Mouse (Mus musculus) mouse embryonic stem cell (cell line): ENCODE measurements around the gene Dusp2.
"Not testable (repeated sequence)": the region's sequence is repeated elsewhere in the genome, so short reads cannot be mapped to it uniquely, and the experiment has no call there.

Experiments
- in situ Hi-C, 2 experiments: fragments of 300-500 bp; cut with MboI; formaldehyde crosslinking; loops; 1 replicate in 1 of 2; 3 replicates in 1 of 2; pipeline ENCODE4 v1.14.3; 2019 to 2020; ENCODE audit warnings: low sequenced_read_pairs in 2 of 2, low pct_unique_long_range_greater_than_20kb in 1 of 2, mixed read lengths in 1 of 2; ENCODE audit not compliant: unreplicated experiment in 1 of 2

The Dusp2 gene

DNA sequence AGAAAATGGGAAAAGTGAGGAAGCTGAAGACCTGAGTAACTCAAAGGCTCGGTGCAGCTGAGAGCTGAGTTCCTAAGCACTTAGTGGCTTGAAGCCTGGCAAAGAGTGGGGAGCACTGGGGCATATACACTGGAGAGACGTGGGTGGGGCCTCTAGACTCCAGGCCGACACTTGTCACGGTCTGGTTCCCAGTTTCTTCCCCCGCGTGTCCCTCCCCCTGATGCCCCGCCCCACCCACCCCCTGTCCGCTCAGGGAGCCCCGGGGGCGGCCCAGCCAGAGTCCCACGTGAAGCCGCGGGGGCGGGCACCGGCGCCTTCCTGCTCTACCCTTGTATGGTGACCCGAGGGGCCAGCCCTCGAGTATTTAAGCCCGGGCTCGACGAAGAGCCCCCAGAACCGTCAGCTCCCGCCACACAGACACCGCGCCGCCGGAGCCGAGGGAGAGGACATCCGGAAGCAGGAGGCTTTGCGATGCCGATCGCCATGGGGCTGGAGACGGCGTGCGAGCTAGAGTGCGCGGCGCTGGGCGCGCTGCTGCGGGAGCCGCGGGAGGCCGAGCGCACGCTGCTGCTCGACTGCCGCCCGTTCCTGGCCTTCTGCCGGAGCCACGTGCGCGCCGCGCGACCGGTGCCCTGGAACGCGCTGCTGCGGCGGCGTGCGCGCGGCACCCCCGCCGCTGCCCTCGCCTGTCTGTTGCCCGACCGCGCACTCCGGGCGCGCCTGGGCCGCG, at the start of gene Dusp2:
TSS of gene Dusp2 (plus strand) at position 393 of the 730 bp plus-strand sequence.
- in situ Hi-C loops: no loop called here

DNA sequence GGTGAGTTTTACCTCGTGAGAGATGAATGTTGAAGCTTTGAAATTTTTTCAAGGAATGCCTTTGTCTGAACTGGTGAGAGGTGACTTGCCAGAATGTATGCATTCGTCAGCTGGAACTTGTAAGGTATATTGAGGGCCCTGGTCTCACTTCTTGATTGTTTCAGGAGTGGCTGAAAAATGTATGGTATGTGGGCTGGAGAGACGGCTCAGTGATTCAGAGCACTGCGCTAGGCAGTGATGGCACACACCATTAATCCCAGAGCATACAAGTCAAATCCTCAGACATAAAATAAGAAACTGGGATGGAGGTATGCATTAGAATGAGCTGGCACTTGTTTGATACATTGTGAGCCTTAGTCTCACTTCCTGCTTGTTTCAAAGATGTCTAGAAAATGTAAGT, 43.7 kb upstream of the Dusp2 start:
- in situ Hi-C loops: no loop called here

DNA sequence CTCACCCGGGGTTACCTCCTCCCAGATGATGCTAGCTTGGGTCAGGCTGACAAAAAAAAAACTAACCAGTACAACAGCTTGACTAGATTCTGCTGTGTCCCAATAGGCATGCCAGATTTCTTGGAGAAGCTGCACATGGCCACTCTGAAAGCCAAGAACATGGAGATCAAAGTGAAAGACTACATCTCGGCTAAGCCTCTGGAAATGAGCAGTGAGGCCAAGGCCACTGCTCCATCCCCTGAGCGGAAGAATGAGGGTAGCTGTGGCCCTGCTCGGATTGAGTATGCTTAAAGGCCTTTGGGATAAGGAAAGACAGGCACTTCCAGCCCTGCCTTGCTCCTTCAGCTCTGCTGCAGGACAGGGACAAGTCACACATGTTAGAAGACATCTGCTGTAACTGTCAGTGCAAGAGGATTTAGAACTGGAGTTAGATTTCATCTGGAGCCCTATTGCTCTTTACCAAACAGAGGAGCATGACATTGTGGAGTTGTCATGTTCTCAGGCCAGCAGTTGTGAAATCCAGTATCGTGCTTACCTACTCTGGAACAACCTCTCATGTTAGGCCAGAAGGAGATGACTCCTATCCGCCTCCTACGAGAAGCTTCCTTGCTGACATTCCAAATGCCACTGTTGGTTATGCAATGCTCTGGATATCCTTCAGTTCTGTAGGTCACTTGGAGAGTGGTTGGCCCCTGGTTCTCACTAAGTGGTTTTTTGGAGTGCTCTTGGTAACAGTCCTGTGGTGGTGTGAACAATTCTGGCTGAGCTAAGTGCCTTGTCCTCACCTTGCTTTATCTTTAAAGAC, 38.8 kb upstream of the Dusp2 start:
- in situ Hi-C loops: no loop called here

DNA sequence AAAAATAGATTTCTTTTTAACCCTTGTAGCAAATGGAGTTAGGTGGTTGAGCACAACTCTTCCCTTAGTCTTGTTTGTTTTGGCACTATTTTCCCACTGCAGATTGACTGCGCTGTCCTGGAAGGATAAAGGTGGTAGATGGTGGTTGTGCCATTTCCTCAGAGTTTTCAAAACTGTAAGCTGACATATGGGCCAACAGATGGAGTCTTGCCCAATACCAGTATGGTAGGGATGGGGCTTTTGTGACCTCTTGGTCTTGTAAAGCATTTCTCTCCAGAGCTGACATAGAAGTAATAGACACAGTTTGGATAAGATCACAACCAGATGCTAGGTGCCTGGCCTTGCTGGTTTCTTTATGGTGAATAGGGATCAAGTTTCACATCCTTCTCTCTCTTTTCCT, 37.9 kb upstream of the Dusp2 start:
- in situ Hi-C loops: no loop called here

DNA sequence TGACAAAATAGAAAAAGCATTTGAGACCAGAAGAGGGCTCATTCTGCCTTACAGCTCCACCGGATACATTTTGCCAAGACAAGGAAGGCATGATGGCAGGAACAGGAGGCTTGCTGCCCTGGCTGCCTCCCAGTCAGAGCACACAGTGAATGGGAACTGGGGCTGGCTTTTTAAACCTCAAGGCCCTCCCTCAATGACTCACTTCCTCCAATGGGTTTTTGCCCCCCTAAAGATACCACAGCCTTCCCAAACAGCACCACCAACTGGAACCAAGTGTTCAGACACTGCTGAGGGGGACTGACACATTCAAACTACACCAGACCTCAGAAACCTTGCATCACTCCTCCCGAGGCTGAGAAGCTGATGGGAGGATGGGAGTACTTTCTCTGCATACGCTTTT, 35.3 kb upstream of the Dusp2 start:
- in situ Hi-C loops: no loop called here

DNA sequence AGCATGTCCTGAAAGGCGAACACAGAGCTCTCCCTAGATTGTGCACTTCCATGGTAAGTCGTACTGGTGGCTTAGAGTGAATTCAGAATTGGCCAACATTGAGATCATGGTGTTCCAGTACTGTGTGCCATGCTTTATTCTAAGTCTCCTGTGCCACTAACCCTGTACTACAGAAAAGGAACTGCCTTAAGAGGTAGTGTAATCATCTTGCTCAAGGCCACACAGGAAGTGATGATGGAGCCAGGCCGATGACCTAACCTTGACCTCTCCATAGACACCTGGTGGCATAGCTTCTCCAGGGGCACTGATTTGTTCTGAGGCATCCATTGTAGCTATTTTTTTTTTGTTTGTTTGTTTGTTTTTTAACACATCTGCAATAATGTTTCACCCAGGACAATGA, 34.1 kb upstream of the Dusp2 start:
- in situ Hi-C loops: no loop called here

DNA sequence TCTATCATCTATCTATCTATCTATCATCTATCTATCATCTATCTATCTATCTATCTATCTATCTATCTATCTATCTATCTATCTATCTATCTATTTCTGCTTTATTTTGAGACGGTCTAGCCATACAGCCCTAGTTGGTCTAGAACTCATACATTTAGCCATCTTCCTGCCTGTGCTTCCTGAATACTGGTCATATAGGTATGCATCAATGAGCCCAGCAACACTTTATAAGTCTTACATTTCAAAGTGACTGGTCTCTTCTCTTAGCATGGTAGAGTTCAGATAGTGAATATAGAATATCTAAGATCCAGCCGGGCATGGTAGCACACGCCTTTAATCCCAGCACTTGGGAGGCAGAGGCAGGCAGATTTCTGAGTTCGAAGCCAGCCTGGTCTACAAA, 31.8 kb upstream of the Dusp2 start:
- in situ Hi-C loops: not testable (repeated sequence)

DNA sequence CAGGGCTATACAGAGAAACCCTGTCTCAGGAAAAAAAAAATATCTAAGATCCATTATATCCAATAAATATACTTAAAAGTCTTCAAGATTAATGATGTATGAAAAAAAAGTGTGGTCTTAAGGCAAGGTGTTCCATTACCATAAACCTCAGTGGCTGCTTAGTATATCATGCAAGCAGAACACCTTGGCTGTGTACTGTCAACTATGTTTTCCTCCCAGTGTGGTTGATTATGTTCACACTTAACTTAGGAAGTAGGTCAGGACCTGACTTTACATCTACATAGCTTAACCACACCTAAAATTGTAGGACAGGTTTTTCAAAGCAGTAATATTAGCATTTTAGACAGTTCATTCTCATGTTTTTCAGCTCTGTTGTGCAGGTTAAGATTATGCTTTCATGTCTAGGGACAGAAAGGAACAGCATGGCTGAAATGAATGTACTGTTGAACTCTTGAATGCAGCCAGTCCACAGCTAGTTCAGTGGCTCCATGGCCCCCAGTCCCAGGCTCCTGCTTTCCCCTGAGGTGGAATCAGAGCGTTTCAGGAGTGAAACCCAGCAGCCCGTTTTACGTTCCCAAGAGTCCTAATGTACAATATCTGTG, 31.2 kb upstream of the Dusp2 start:
- in situ Hi-C loops: no loop called here

DNA sequence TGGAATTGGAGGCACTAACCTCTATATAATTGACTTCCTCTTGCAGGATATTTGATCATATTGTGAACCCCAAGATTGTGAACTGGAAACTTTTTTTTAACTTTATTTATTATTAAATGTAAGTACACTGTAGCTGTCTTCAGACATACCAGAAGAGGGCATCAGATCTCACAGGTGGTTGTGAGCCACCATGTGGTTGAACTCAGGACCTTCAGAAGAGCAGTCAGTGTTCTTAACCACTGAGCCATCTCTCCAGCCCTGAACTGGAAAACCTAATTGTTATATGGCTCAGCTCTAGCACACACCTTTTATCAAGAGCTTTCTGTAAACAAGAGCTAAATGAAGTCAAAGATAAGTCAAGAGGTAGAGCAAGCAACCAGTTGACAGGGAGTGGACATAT, 29.8 kb upstream of the Dusp2 start:
- in situ Hi-C loops: no loop called here

DNA sequence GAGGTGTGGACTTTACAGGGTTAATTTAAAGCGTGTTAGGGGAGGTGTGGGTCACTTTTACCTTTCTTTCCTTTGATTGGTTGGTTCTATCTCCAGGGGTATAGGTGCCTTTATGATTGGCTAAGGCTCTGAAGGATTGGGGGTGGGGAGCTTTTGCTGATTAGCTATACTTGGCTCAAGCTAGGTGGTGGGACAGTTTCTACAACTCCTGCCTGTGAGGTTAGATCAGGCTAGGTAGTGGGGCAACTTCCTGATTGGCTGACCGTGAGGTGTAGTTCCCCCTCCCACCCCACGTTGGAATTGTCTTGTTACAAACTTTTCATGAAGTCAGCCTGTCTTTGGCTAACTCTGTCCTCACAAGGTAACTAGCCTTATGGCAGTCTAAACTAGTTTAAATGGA, 28.8 kb upstream of the Dusp2 start:
- in situ Hi-C loops: no loop called here

DNA sequence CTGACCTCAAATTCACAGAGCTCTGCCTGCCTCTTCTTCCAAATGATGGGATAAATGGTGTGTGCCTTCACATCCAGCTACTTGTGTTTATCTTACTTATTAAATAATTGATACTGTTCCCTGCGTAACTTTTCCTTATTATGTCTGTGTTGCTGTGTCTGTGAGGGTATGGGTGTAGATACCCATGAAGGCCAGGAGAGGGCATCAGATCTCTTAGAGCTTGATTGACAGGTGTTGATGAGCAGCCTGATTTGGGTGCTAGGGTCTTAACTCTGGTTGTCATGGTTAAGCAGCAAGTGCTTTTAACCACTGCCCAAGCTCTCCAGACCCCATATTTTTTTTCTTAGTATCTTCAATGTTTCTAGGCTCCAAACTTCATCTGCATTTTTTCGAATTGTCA, 27.3 kb upstream of the Dusp2 start:
- in situ Hi-C loops: no loop called here

DNA sequence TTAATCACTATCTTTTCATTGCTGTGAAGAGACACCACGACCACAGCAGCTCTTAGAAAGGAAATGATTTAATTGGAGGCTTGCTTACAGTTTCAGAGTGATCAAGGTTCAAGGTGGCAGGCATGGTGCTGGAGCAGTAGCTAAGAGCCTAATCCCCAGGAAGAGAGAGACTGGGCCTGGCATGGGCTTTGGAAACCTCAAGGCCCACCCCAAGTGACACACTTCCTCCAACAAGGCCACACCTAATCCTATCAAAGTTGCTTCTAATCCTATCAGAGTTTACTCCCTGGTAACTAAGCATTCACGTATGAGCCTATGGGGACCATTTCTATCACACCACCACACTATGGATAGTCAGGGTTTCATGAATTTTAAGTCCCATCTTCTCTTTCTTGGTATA, 25.7 kb upstream of the Dusp2 start:
- in situ Hi-C loops: no loop called here

DNA sequence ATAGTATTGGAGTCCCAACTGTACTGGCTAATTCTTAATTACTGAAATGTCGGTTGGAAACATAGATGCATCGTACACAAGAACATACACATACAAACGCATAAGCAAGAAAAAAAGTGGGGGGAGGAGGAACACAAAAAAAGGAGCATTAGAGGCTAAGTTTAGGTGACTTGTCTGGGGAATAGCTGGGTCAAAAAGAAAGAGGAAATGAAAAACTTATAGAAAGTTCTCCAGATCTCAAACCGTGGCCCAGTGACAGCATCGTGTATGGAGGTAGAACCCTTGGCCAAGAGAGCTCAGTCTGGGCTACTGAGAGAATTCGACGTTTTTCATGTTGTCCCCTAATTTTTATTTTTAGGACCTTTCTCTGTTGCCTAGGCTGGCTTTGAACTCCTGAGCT, 25.3 kb upstream of the Dusp2 start:
- in situ Hi-C loops: no loop called here

DNA sequence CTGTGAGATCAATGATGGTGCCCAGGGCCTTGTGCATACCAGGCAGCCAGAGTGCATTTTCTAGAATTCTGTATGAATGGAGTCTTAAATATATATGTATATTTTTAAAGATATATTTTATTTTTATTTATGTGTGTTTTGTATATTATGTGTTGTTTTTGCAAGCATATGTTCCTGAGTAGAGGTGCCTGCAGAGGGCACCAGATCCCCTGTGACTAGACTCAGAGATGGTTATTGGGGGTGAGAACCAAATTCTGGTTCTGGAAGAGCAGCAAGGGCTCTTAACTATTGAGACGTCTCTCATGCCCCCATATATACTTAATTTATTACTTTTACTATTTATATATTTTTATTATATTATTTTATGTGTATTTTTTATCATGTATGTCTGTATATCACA, 24.8 kb upstream of the Dusp2 start:
- in situ Hi-C loops: no loop called here

DNA sequence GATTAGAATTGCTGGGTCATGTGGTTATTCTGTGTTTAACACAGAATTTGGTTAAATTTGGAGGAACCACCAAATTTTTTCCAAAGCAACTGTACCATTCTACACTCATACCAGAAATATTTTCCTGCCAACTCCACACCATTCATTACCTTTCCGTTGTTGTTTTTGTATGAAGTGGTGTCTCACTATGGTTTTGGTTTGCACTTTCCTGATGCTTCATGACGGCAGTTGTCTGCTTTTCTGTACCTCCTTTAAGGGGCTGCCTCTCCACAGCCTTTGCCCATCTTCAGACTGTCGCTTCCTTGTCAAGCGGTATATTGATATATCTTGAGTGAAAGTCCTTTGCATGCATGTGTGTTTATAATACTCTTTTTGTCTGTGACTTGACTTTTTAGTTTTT, 23.2 kb upstream of the Dusp2 start:
- in situ Hi-C loops: no loop called here

DNA sequence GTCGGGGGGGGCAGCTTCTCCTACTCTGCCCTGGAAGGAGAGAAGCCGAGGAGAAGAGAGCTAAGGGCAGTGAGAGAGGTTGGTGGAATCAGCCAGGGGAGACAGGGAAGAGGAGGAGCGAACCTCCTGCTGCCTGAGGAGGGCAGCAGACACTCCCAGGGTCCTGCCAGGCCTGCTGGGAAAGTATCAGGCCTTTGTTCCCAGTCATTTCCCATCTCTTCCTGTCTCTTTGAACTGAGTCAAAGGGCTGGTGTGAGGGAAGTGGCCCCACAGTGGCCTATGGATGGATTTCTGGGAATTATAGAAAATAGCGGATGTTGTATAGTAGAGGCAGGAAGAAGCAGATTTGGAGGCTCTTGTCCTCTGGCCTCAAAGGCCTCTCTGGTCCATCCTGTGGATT, 22.1 kb upstream of the Dusp2 start:
- in situ Hi-C loops: no loop called here

DNA sequence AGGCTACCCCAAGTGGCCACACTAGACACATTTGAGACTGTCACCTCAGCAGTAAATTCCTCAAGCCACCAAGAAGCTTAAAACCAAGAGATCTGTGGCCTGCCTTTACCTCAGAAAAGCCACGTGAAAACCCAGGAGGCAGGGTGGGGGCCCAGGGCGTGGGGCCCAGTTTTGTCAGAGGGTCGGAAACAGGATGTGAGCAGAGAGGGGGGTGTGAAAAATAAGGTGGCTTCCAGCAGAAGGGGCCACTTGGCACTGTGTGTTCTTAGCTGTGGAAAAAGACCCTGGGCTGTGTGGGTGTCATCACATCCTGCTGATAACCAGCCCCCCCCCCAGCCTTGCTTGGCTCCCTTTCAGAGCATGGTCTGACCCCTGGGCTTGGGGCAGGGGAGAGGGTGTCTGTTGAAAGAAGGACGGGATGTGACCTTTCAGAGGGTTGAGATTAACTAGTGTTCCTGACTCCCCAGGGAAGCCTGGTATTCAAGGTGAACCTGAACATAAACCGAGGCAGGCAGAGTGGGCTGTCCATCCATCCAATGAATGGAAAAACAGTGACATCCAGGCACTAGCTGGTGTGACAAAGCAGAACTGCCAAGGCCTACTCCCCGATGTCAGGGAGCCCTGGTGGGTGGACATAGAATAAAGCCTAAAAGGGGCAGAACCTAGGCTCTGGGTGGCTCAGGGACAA, 21.3 kb upstream of the Dusp2 start:
- in situ Hi-C loops: no loop called here

DNA sequence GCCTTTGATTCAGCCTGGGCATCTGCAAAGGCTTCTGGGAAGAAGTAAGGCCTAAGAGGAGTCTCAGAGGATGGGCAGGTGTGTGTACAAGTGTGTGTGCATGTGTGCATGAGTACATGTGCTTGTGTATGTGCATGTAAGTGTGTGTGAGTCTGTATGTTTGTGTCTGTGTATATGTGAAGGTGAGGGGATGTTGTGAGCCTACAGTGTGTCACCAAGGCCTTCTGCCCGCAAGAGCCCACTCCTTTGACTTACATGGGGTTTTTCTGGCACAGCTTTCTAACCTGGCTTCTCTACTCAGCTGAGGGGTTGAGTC, 20.8 kb upstream of the Dusp2 start:
- in situ Hi-C loops: no loop called here

DNA sequence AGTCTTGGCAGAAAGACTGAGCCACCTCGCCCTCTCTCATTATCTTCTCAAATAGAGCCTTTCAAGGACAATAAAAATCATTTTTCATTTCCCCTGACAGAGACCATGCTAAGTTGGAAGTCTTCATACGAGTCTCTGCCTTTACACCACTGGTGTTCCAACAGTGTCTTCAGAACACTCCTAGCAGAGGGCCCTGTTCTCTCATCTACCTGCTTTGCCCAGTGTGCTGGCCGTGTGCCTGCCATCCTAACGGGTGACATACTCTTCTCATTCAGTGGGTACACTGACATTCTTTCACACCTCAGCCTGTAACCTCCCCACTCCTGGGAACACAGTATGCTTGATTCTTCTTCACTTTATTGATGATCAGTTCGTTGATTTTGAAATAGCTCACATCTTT, 19.5 kb upstream of the Dusp2 start:
- in situ Hi-C loops: no loop called here
